Mouse (Mus musculus): ENCODE measurements around the gene Rab3c. TPM values are rescaled to one million over a fixed set of nuclear protein-coding genes. Genes with fewer than 3 reads are reported as not detected.
A peak's percentile ranks its signal among the peaks of the same experiment; 100 is the strongest.

Rab3c gene
- polyA plus RNA-seq, 1 experiment, result 0.05 TPM

GRCm38 (mm10) chr13:110034041-110034440, 246.8 kb downstream of the Rab3c start:
- TF ChIP-seq CEBPB (IDR thresholded peaks at IDR 0.05; ENCODE audit: insufficient read depth, poor library complexity, severe bottlenecking) (0 out of 2 replicates have a peak, but pooled peaks have one; percentile 17), POLR2A (IDR thresholded peaks at IDR 0.05; ENCODE audit: insufficient read length, low read depth) (no peak)

GRCm38 (mm10) chr13:110031886-110032285, 248.9 kb downstream of the Rab3c start:
- Histone ChIP-seq H3K4me3 (no peak overlapping the region), H3K27me3 (ENCODE audit: control insufficient read depth, insufficient read depth, insufficient read length) (no peaks in the 10 kb centered on the region), H3K4me2 (ENCODE audit: low read depth) (no peak overlapping the region), H3K79me2 (ENCODE audit: control insufficient read depth, insufficient read depth) (no peaks in the 10 kb centered on the region), H3ac (ENCODE audit: control insufficient read depth, insufficient read length) (no peak overlapping the region), H3K36me3 (ENCODE audit: control insufficient read depth, insufficient read depth) (no peaks in the 10 kb centered on the region)
- no peak for TF ChIP-seq TCF3 (IDR thresholded peaks at IDR 0.05; ENCODE audit: insufficient read length, low read depth)
- no peak for TF ChIP-seq MYOD1 (IDR thresholded peaks at IDR 0.05; ENCODE audit: control insufficient read depth in 1 of 3, insufficient read length in 2 of 3, low read depth in 2 of 3)
- TF ChIP-seq POLR2A (IDR thresholded peaks at IDR 0.05; ENCODE audit: insufficient read length, low read depth), result no peak
- TF ChIP-seq E2F4 (IDR thresholded peaks at IDR 0.05; ENCODE audit: insufficient read depth), result no peak
- no peak for TF ChIP-seq SRF (IDR thresholded peaks at IDR 0.05; ENCODE audit: control insufficient read depth, insufficient read length, low read depth)
- TF ChIP-seq MYOG (IDR thresholded peaks at IDR 0.05; ENCODE audit: control insufficient read depth in 1 of 3, insufficient read depth in 1 of 3, insufficient read length in 2 of 3, low read depth in 2 of 3), result no peak
- TF ChIP-seq TCF12 (IDR thresholded peaks at IDR 0.05; ENCODE audit: insufficient read depth, poor library complexity, severe bottlenecking), result no peak
- TF ChIP-seq REST (IDR thresholded peaks at IDR 0.05; ENCODE audit: insufficient read depth, insufficient read length), result no peak
- no peak for TF ChIP-seq CEBPB (IDR thresholded peaks at IDR 0.05; ENCODE audit: insufficient read depth, poor library complexity, severe bottlenecking)
- TF ChIP-seq POLR2AphosphoS2 (IDR thresholded peaks at IDR 0.05; ENCODE audit: insufficient read length, low read depth), result no peak
- TF ChIP-seq MAX (IDR thresholded peaks at IDR 0.05; ENCODE audit: low read depth), result no peak
- TF ChIP-seq USF1 (IDR thresholded peaks at IDR 0.05; ENCODE audit: low read depth), result no peak

More at GRCm38 (mm10) chr13:110034041-110034440, 246.8 kb downstream of the Rab3c start:
- Histone ChIP-seq H3ac (ENCODE audit: control insufficient read depth, insufficient read length) (no peak overlapping the region), H3K36me3 (ENCODE audit: control insufficient read depth, insufficient read depth) (no peaks in the 10 kb centered on the region), H3K4me3 (no peak overlapping the region), H3K79me2 (ENCODE audit: control insufficient read depth, insufficient read depth) (no peaks in the 10 kb centered on the region), H3K27me3 (ENCODE audit: control insufficient read depth, insufficient read depth, insufficient read length) (no peaks in the 10 kb centered on the region), H3K4me2 (ENCODE audit: low read depth) (no peak overlapping the region)

GRCm38 (mm10) chr13:110031061-110031460, 249.7 kb downstream of the Rab3c start:
- TF ChIP-seq USF1 (IDR thresholded peaks at IDR 0.05; ENCODE audit: low read depth) (no peak), TCF3 (IDR thresholded peaks at IDR 0.05; ENCODE audit: insufficient read length, low read depth) (no peak), REST (IDR thresholded peaks at IDR 0.05; ENCODE audit: insufficient read depth, insufficient read length) (no peak), TCF12 (IDR thresholded peaks at IDR 0.05; ENCODE audit: insufficient read depth, poor library complexity, severe bottlenecking) (no peak), MAX (IDR thresholded peaks at IDR 0.05; ENCODE audit: low read depth) (no peak), MYOG (IDR thresholded peaks at IDR 0.05; ENCODE audit: control insufficient read depth in 1 of 3, insufficient read depth in 1 of 3, insufficient read length in 2 of 3, low read depth in 2 of 3) (no peak)
- Histone ChIP-seq H3K4me2 (ENCODE audit: low read depth) (no peak overlapping the region), H3ac (ENCODE audit: control insufficient read depth, insufficient read length) (no peak overlapping the region), H3K36me3 (ENCODE audit: control insufficient read depth, insufficient read depth) (no peaks in the 10 kb centered on the region), H3K79me2 (ENCODE audit: control insufficient read depth, insufficient read depth) (no peaks in the 10 kb centered on the region), H3K4me3 (no peak overlapping the region), H3K27me3 (ENCODE audit: control insufficient read depth, insufficient read depth, insufficient read length) (no peaks in the 10 kb centered on the region)

GRCm38 (mm10) chr13:110024381-110025161, 256.2 kb downstream of the Rab3c start:
- Histone ChIP-seq H3K36me3 (ENCODE audit: control insufficient read depth, insufficient read depth) (no peaks in the 10 kb centered on the region), H3ac (ENCODE audit: control insufficient read depth, insufficient read length) (no peak overlapping the region), H3K4me2 (ENCODE audit: low read depth) (peak overlapping the region; percentile 46), H3K27me3 (ENCODE audit: control insufficient read depth, insufficient read depth, insufficient read length) (no peaks in the 10 kb centered on the region), H3K4me3 (no peak overlapping the region), H3K79me2 (ENCODE audit: control insufficient read depth, insufficient read depth) (no peaks in the 10 kb centered on the region)
- TF ChIP-seq MYOD1 (IDR thresholded peaks at IDR 0.05; ENCODE audit: control insufficient read depth in 1 of 3, insufficient read length in 2 of 3, low read depth in 2 of 3), result peak; percentile 30 to 75 (median 66)
- TF ChIP-seq CEBPB (IDR thresholded peaks at IDR 0.05; ENCODE audit: insufficient read depth, poor library complexity, severe bottlenecking), result 0 out of 2 replicates have a peak, but pooled peaks have one; percentile 16
- no peak for TF ChIP-seq E2F4 (IDR thresholded peaks at IDR 0.05; ENCODE audit: insufficient read depth)
- peak in 1 of 3 experiments; percentile 22 for TF ChIP-seq MYOG (IDR thresholded peaks at IDR 0.05; ENCODE audit: control insufficient read depth in 1 of 3, insufficient read depth in 1 of 3, insufficient read length in 2 of 3, low read depth in 2 of 3)
- peak; percentile 44 for TF ChIP-seq TCF3 (IDR thresholded peaks at IDR 0.05; ENCODE audit: insufficient read length, low read depth)
- peak; percentile 70 for TF ChIP-seq TCF12 (IDR thresholded peaks at IDR 0.05; ENCODE audit: insufficient read depth, poor library complexity, severe bottlenecking)
- no peak for TF ChIP-seq POLR2AphosphoS2 (IDR thresholded peaks at IDR 0.05; ENCODE audit: insufficient read length, low read depth)
- no peak for TF ChIP-seq MAX (IDR thresholded peaks at IDR 0.05; ENCODE audit: low read depth)

- Histone ChIP-seq H3ac (ENCODE audit: control insufficient read depth, insufficient read length) (no peak overlapping the region), H3K79me2 (ENCODE audit: control insufficient read depth, insufficient read depth) (no peaks in the 10 kb centered on the region), H3K4me2 (ENCODE audit: low read depth) (no peak overlapping the region), H3K4me3 (no peak overlapping the region), H3K27me3 (ENCODE audit: control insufficient read depth, insufficient read depth, insufficient read length) (no peaks in the 10 kb centered on the region), H3K36me3 (ENCODE audit: control insufficient read depth, insufficient read depth) (no peaks in the 10 kb centered on the region)
- TF ChIP-seq MYOD1 (IDR thresholded peaks at IDR 0.05; ENCODE audit: control insufficient read depth in 1 of 3, insufficient read length in 2 of 3, low read depth in 2 of 3) (peak in 2 of 3 experiments; percentile 23 to 76), TCF3 (IDR thresholded peaks at IDR 0.05; ENCODE audit: insufficient read length, low read depth) (no peak)
These were observed 257.8 kb downstream of the Rab3c start for GRCm38 (mm10) chr13:110023031-110023430.
